Mouse (Mus musculus): Measurements from ENCODE around the gene Gm5538. TPM values are rescaled to one million over a fixed set of nuclear protein-coding genes. Genes with fewer than 3 reads are reported as not detected.

The Gm5538 gene
- total RNA-seq (2014; rRNA removed; ENCODE audit: low replicate concordance) (not detected in 2 replicates), polyA plus RNA-seq (2015; fragmentation: Nextera tagmentation; extraction: Ambion mirVana) (not detected in 2 replicates)

- 78% methylated on average over 2 of the region's 2 CpGs for WGBS
- Histone ChIP-seq H3K27me3 (ENCODE audit: control insufficient read depth, insufficient read depth, low read length) (no peaks in the 10 kb centered on the region), H3K4me1 (ENCODE audit: control insufficient read depth, insufficient read depth) (no peaks in the 10 kb centered on the region), H3K9me3 (replicated peaks; ENCODE audit: control insufficient read depth, low read length) (no peaks in the 10 kb centered on the region), H3K9ac (replicated peaks; ENCODE audit: low read depth, low read length) (no peak within 1 kb of the TSS), H3K27ac (ENCODE audit: low read depth) (no peak within 1 kb of the TSS), H3K36me3 (replicated peaks; ENCODE audit: control insufficient read depth, insufficient read depth, low read length) (no peaks in the 10 kb centered on the region), H3K4me3 (ENCODE audit: low read depth, low read length) (no peak within 1 kb of the TSS), H3K4me2 (ENCODE audit: low read depth, low read length) (no peak within 1 kb of the TSS)
- ATAC-seq (ENCODE audit: insufficient read depth, low read depth) (no peak), DNase-seq (ENCODE audit: low spot score) (no peak)
- no peak for TF ChIP-seq CTCF (IDR thresholded peaks at IDR 0.05; ENCODE audit: low read depth)
- TF ChIP-seq EP300 (IDR thresholded peaks at IDR 0.05; ENCODE audit: low read depth) = no peak
Observed at GRCm38 (mm10) chr3:59729490-59729889, at the start of gene Gm5538. Gm5538 (plus strand) TSS chr3:59729790.

DNA sequence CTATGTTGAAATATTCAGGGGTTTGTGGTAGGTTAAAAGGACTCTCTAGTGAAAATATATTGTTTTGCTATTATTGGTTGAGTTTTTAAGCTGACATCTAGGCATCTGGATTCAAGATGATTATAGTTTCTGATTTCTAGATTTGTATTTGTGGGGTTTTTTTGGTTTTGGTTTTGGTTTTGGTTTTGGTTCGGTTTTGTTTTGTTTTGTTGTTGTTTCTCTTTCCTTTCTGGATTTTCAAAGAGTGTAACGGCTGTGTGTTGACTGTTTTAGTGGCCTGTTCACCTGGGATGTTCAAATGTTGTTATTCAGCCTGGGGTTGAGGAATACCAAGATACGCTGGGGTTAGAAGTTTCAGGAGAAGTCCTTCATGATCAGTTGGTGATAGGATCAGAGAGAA lies 32.2 kb upstream of the Gm5538 start:
- H3K9ac ChIP-seq (replicated peaks; ENCODE audit: low read depth, low read length) = no peak overlapping the region
- 64% methylated on average over 3 of the region's 3 CpGs for WGBS
- no peaks in the 10 kb centered on the region for H3K9me3 ChIP-seq (replicated peaks; ENCODE audit: control insufficient read depth, low read length)
- ATAC-seq (ENCODE audit: insufficient read depth, low read depth) (no peak), DNase-seq (ENCODE audit: low spot score) (no peak)
- H3K4me2 ChIP-seq (ENCODE audit: low read depth, low read length) = no peak overlapping the region
- H3K27ac ChIP-seq (ENCODE audit: low read depth) = no peak overlapping the region
- H3K27me3 ChIP-seq (ENCODE audit: control insufficient read depth, insufficient read depth, low read length) = no peaks in the 10 kb centered on the region
- no peaks in the 10 kb centered on the region for H3K36me3 ChIP-seq (replicated peaks; ENCODE audit: control insufficient read depth, insufficient read depth, low read length)
- H3K4me1 ChIP-seq (ENCODE audit: control insufficient read depth, insufficient read depth) = no peaks in the 10 kb centered on the region
- no peak overlapping the region for H3K4me3 ChIP-seq (ENCODE audit: low read depth, low read length)
- TF ChIP-seq EP300 (IDR thresholded peaks at IDR 0.05; ENCODE audit: low read depth) (no peak), CTCF (IDR thresholded peaks at IDR 0.05; ENCODE audit: low read depth) (no peak)

GRCm38 (mm10) chr3:59702614-59703110 lies 26.9 kb upstream of the Gm5538 start:
- no peaks in the 10 kb centered on the region for H3K4me1 ChIP-seq (ENCODE audit: control insufficient read depth, insufficient read depth)
- H3K36me3 ChIP-seq (replicated peaks; ENCODE audit: control insufficient read depth, insufficient read depth, low read length) = no peaks in the 10 kb centered on the region
- no peaks in the 10 kb centered on the region for H3K27me3 ChIP-seq (ENCODE audit: control insufficient read depth, insufficient read depth, low read length)
- no peak for DNase-seq (ENCODE audit: low spot score)
- no peak overlapping the region for H3K9ac ChIP-seq (replicated peaks; ENCODE audit: low read depth, low read length)
- ATAC-seq (ENCODE audit: insufficient read depth, low read depth) = no peak
- no peaks in the 10 kb centered on the region for H3K9me3 ChIP-seq (replicated peaks; ENCODE audit: control insufficient read depth, low read length)
- no peak overlapping the region for H3K27ac ChIP-seq (ENCODE audit: low read depth)
- H3K4me2 ChIP-seq (ENCODE audit: low read depth, low read length) = no peak overlapping the region
- 90% methylated on average over 1 of the region's 1 CpGs for WGBS
- H3K4me3 ChIP-seq (ENCODE audit: low read depth, low read length) = no peak overlapping the region
- no peak for TF ChIP-seq CTCF (IDR thresholded peaks at IDR 0.05; ENCODE audit: low read depth)
- TF ChIP-seq EP300 (IDR thresholded peaks at IDR 0.05; ENCODE audit: low read depth) = no peak

DNA sequence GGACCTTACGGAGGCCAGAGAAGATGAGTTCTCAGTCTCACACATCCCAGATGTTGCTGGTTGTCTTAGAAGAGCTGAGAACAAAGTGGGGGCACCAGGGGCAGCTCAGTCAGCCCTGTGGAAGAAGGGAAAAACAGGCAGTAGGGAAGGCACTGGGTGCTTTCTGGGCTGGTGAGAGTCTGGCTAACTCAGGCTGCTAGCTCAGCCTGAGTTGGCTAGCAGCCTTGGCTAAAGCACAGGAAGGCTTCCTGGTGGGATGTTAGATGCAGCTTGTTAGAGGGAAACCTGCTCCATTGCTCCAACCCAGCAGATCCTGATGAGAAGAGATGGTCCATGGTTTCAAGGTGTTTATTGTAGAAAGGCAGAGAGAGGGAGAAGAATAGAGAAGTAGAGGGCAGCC lies 10.3 kb downstream of the Gm5538 start:
- DNase-seq (ENCODE audit: low spot score) (no peak), ATAC-seq (ENCODE audit: insufficient read depth, low read depth) (no peak)
- Histone ChIP-seq H3K36me3 (replicated peaks; ENCODE audit: control insufficient read depth, insufficient read depth, low read length) (no peaks in the 10 kb centered on the region), H3K9me3 (replicated peaks; ENCODE audit: control insufficient read depth, low read length) (no peaks in the 10 kb centered on the region), H3K4me1 (ENCODE audit: control insufficient read depth, insufficient read depth) (no peaks in the 10 kb centered on the region), H3K27me3 (ENCODE audit: control insufficient read depth, insufficient read depth, low read length) (no peaks in the 10 kb centered on the region), H3K4me3 (ENCODE audit: low read depth, low read length) (no peak overlapping the region), H3K4me2 (ENCODE audit: low read depth, low read length) (no peak overlapping the region), H3K27ac (ENCODE audit: low read depth) (no peak overlapping the region), H3K9ac (replicated peaks; ENCODE audit: low read depth, low read length) (no peak overlapping the region)
- 69% methylated on average over 1 of the region's 1 CpGs for WGBS
- no peak for TF ChIP-seq CTCF (IDR thresholded peaks at IDR 0.05; ENCODE audit: low read depth)
- no peak for TF ChIP-seq EP300 (IDR thresholded peaks at IDR 0.05; ENCODE audit: low read depth)

GRCm38 (mm10) chr3:59744181-59744580 lies 14.6 kb downstream of the Gm5538 start:
- Histone ChIP-seq H3K27ac (ENCODE audit: low read depth) (no peak overlapping the region), H3K9me3 (replicated peaks; ENCODE audit: control insufficient read depth, low read length) (no peaks in the 10 kb centered on the region), H3K36me3 (replicated peaks; ENCODE audit: control insufficient read depth, insufficient read depth, low read length) (no peaks in the 10 kb centered on the region), H3K4me1 (ENCODE audit: control insufficient read depth, insufficient read depth) (no peaks in the 10 kb centered on the region), H3K27me3 (ENCODE audit: control insufficient read depth, insufficient read depth, low read length) (no peaks in the 10 kb centered on the region), H3K9ac (replicated peaks; ENCODE audit: low read depth, low read length) (no peak overlapping the region), H3K4me3 (ENCODE audit: low read depth, low read length) (no peak overlapping the region), H3K4me2 (ENCODE audit: low read depth, low read length) (no peak overlapping the region)
- DNase-seq (ENCODE audit: low spot score) = no peak
- 9% methylated on average over 2 of the region's 2 CpGs for WGBS
- ATAC-seq (ENCODE audit: insufficient read depth, low read depth) = no peak
- no peak for TF ChIP-seq EP300 (IDR thresholded peaks at IDR 0.05; ENCODE audit: low read depth)
- TF ChIP-seq CTCF (IDR thresholded peaks at IDR 0.05; ENCODE audit: low read depth) = peak; percentile 11; the same call in 1 of the 2 replicates

Other genes with a start within 250 kb of the Gm5538 start
- not detected in 2 replicates for gene Gm8298, start 131.3 kb downstream of the Gm5538 start, total RNA-seq (2014; rRNA removed; ENCODE audit: low replicate concordance)
- gene Gm8298, start 131.3 kb downstream of the Gm5538 start, polyA plus RNA-seq (2015; fragmentation: Nextera tagmentation; extraction: Ambion mirVana) = not detected in 2 replicates
- gene C130079G13Rik, start 195.4 kb downstream of the Gm5538 start, total RNA-seq (2014; rRNA removed; ENCODE audit: low replicate concordance) = not detected in 2 replicates
- gene C130079G13Rik, start 195.4 kb downstream of the Gm5538 start, polyA plus RNA-seq (2015; fragmentation: Nextera tagmentation; extraction: Ambion mirVana) = not detected in 2 replicates